Mouse (Mus musculus) lung, postnatal 10 days (tissue): ENCODE measurements at regions not wholly inside any gene's neighbourhood (a gene's known extent, or its start where the extent isn't known, plus 50 kb on each side); places are given as distances from the start of the nearest gene placed in this dataset.
"Not testable (repeated sequence)": the region's sequence is repeated elsewhere in the genome, so short reads cannot be mapped to it uniquely, and the experiment has no call there.

Experiments used
- DNase-seq: peaks from one replicate; pipeline ENCODE4 v3.0.0; 2021

DNA sequence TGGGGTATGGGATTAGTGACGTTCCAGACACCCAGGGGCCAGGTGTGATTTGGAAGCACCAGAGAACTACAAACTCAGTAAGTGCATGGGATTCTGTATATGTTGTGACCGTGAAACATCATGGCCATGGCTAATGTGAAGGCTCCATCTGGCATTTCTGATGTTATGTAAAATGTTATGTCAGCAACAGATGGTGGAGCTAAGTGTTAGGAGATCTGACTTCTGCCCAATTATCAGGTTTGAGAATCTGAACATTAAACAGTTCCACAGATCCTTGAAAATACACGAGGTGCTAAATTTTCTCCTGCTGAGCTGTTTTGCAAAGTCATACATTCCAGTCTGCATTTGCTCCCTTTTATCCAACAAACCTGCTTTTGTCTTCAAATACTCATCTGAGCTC lies 223.6 kb upstream of the Egfl6 start:
- DNase-seq: no peak

DNA sequence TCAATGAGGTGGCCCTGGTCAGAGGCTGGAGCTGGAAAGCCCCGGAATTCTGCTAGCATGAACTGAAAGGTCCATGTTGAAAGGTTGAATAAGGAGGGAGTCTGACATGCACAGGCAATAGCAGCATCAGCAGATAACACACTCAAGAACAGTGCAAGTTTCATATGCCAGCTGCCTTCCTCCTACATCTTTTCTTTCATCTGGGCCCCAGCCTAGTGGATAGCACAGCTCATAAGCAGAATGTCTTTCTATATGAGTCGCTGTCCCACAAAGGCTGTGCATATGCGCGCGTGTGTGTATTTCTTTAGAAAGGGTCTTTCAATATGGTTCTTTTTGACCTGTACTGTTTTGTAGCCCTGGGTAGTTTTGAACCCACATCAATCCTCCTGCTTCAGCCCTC lies 222.7 kb upstream of the Egfl6 start:
- DNase-seq: no peak

DNA sequence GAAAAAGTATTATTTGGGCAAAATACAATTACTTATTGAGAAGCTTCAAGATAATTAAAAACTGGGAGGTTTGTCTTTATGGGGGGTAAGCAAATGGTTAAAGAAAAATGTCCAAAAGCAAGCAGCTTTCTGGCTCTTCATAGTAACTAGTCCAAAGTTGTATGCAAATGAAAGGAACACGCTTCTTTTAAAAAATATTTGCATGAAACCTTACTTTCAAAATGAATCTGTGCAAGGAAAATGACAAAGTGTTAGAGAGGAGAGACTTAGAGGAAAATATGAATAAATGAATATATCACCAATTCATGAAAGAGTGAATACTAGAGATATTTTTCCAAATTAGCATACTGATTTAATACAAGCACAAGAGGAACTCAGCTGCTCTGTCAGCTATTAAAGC lies 220.4 kb upstream of the Egfl6 start:
- DNase-seq: no peak

DNA sequence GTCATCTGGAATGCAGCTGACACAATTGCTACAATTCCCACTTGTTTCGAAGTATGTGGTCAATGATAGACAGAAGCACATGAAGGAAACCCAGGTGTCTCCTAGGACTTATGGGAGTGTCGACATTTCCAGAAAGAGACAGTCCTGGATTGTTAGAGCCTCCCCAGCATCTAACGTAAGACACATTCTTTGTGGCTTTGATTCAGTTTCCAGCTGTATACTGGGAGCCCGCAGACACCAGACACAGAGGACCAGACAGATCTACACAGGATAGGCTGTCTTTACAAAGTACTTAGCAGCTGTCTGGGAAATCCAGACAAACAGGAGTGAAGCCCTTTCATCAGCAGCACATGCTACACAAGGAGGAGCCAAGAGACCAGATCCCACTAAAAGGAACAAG lies 220.0 kb upstream of the Egfl6 start:
- DNase-seq: no peak

DNA sequence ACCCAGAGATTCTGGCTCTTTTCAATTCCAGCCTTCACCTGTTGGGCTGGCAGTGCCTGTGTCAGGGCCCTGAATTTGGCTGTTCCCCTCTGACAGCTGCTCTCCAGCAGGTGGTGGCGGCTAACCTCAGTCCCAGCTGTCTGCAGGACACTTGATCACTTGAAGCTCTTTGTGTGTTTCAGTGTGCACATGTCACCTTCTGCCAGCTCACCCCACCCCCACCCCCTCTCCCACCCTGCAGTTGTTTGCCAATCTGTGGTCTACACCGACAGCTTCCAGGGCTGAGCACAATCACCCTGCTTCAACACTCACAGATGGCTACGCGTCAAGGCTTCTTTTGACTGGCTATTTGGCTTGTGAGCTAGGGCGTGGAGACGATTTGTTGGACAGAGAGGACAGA lies 217.7 kb upstream of the Egfl6 start:
- DNase-seq: no peak

DNA sequence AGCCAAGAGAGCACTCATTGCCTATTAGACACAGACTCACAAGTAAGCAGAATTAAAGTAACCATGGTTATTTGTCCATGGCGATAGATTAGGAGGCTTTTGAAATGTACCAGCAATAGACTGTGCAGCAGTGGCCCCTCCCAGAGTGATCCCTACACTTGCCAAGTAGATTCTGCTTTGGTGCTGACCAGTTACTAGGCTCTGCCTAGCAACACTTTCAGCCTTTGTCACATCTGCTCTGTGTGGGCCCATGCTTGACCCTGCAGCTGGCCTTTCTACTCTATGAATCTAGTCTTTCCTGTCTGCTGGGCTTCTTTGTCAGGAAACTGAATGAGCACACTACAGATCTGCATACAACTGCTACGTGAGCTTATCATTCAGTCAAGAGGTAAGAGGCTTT lies 215.5 kb upstream of the Egfl6 start:
- DNase-seq: no peak

DNA sequence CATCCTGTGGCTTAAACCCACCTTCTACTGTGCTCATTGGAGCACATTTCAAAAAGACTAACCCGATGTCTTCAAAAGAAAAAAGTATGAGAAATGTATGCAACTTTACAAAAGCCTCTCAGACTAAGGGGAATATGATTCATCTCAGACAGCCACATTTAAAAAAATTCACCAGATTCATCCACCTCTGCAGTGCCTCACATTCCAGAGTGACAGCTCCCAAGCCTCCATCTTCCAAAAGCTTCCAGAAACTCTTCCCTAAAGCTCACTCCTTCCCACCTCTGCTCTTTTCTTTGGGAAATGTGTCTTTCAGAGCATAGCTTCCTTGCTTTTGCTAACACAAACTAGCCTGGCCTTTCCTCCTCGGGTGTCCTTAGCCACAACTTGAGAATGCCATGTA lies 210.1 kb upstream of the Egfl6 start:
- no peak for DNase-seq

DNA sequence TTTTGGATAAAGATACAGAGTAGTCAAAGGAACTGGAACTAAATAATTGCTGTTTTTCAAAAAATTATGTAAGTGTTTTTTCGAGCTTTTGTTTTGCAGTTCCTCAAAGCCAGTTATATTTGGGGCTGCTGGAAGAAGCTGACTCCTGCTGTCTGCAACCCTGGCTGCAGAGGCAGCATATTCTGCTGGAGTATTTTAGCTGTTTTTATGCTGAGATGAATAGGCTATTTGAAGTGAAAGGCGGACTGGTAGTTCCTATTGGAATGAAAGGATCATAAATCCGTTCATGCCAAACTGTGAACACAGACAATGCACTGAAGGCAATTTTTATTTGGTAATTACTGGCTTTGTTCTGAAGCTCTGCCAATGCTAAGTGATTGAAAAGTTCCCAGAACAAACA lies 203.5 kb upstream of the Egfl6 start:
- DNase-seq: no peak

DNA sequence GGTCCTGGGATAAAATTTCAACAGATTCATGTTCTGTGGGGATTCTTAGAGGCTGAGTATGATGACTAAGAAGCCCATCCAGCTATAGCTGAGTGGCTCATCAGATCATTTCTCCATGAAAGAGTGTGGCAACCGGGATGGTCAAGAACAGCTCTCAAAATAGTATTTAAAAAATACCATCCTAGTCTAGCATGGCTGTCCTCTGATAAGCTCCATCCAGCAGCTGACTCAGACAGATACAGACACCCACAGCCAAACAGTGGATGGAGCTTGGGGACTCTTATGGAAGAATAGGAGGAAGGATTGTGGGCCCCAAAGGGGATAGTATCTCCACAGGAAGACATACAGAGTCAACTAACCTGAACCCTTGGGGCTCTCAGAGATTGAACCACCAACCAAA lies 201.6 kb upstream of the Egfl6 start:
- DNase-seq: not testable (repeated sequence)

DNA sequence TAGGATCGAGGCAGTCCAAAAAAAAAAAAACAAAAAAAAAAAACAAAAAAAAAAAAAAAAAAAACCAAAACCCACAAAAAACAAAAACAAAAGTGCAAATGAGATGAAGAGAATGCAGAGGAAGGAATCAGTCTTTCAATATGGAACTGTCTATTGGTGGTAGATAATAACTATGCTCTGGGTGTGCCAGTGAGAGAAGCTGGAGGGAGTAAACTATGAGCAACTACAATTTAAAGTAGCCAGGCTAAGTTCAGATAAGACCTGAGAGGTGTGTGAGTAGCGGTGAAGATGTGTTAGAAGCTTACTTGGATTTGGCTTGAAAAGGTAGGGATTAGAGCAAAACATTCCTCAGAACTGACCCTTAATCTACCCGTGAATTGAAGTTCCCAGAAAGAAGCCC lies 200.1 kb upstream of the Egfl6 start:
- no peak for DNase-seq

DNA sequence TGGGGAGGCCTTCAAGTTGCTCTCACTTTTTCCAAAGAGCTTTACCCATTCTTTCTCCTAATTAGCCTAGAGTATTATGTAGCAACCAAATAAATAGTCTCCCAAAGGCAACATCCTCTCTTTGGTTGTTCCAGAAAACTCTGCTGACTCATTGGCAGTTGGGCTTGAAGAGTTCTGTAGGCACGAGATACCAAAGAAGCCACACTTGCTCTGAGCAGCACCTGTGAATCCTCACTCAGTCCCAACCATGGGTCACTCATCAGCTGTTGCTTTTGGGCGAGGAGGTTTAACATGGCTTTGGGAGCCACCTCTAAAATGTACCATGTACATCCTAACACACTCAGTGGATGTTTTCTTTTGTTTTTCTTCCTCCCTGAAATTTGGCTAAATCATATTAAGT lies 197.9 kb upstream of the Egfl6 start:
- no peak for DNase-seq

DNA sequence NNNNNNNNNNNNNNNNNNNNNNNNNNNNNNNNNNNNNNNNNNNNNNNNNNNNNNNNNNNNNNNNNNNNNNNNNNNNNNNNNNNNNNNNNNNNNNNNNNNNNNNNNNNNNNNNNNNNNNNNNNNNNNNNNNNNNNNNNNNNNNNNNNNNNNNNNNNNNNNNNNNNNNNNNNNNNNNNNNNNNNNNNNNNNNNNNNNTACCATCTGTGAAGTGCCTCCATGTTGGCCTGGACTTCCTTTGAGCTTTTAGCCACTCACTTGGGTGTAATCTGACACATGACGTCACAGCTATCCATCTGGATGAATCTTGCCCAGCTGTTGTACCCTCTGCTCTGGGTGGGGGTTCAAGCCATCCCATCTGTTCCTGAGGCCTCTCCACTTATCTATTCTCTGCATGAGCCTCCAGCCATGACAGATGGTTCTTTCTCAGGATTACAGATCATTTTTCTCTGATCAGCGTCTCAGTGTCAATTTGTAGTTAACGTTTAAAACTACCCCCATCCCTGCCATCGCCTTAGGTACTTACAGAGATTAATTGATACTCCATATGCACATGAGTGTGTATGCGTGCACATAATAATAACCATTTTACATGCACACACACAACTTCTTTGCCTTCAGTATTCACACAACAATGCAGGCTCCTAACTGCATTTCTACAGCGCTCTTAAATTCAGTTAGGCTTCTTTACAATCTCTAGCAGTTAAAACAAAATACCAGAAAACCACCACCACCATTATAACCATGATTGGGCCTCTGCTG lies 194.0 kb upstream of the Egfl6 start:
- DNase-seq: no peak

DNA sequence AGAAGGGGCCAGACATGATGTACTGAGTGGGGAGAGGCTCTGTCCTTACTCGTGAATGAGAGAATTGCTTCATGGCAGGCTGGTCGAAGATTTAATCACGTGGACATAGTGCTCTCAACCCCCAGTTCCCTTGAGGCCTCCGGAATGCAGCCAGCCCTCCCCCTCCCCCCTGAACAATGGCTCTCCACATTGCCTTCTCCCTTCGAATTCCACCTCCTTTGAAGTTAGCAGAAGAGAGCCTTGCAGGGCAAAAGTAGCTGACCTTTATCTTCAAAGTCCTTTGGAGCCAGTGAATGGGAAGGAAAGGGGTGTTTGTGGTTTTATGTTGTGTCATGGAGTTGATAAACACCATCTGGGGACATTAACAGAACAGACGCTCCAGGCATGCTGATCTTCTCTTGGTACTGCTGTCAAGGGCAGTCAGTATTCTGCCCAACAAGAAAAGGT lies 187.9 kb upstream of the Egfl6 start:
- peak; percentile 22 for DNase-seq

DNA sequence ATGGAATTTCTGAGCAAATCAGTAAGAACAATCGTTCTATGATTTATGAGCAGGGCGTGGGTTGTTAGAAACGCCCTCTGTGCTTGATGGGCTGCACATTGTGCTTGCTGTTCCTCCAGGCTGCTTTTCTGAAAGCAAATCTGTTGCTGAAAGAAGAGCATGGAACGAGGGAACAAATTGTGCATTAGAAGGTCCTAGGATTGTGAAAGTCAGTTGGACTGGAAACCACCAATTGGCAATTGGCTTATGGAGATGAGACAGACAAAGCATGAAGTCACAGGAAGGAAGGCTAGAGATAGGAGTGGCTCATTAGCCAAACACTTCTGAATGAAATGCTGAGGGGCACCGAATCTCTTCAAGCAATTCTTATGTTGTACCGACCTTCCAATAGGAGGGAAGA lies 181.5 kb upstream of the Egfl6 start:
- no peak for DNase-seq

DNA sequence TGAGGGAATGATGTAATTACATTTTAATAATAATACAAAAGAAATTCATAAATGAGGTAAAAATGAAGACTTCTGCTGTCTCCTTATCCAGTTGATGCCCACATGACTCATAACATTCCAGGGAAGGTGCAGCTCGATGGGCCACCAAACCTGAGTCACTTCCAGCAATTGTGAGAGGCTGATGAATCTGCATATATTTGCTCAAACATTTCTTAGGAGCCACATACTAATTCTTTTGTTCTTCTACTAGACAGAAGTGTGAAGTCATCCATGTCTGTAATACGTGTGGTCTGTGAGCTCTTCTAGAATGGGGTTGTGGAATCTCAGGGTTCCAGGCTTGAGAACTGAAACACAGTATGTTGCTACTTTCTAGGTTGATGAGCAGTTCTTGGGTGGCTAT lies 180.1 kb upstream of the Egfl6 start:
- DNase-seq: no peak

DNA sequence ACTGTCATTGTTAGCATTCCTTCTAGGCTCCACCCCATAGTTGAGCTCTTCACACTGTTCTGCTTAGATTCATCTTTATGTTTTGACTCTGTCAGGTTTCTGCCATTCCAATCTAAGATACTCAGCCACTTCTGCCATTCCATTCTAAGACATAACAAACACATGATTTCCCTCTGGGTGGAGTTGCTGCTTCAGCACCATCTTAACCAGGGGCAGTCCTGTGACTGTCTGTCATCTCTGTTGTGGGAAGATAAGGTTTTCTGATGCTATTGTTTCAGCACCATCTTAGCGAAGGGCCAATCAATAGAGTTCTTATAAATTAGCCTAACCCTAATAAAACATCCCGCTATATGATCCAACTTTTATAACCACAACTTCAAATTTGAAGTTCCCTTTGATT lies 176.6 kb upstream of the Egfl6 start:
- DNase-seq: no peak

DNA sequence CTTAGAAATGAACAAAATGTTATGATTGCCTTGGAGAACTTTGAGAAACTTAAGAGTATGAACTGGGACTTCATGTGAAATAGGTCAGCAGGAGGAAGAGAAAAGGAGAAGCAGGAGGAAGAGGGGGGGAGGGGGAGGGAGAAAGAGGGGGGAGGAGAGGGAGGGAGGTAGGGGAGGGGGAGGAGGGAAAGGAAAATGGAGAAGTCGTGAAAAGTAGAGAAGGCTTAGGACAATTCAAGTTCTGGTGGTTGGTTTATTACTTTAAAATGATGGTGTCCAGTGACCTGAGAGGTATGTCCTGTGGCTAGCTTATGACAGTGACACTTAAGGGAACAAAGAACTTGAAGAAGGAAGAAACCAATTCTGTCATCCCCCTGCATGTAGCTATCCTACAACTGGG lies 171.6 kb upstream of the Egfl6 start:
- no peak for DNase-seq

DNA sequence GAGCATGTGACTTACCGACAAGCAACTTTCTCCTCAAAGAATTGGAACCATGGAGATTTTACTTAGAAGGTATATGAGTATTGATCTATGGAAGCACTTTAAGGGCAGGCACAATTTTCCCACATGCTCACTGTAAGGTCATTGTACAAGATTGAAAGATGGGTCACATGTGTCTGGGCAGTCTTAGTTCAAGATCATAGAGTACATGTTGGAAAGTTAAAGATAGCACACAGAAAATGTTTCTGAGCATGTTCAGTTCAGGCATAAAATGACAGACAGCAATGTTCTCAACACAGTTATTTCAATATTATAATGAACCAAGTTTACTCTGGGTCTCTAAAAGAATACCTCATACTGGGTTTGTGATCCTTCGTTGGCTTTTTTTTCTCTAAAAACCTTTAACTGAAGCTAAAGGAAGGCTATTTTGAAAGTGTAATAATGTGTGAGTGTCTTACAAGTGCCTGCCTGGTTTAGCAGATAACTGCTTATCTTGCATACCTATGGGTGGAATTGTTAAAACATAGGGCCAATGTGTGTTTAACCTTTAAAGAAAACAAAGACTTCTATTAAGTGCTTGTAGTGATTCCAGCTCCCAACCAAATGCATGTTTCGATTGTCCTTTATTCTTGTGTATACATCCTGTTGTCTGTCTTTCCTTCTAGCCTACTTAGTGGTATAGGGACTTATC lies 169.6 kb upstream of the Egfl6 start:
- DNase-seq: no peak

DNA sequence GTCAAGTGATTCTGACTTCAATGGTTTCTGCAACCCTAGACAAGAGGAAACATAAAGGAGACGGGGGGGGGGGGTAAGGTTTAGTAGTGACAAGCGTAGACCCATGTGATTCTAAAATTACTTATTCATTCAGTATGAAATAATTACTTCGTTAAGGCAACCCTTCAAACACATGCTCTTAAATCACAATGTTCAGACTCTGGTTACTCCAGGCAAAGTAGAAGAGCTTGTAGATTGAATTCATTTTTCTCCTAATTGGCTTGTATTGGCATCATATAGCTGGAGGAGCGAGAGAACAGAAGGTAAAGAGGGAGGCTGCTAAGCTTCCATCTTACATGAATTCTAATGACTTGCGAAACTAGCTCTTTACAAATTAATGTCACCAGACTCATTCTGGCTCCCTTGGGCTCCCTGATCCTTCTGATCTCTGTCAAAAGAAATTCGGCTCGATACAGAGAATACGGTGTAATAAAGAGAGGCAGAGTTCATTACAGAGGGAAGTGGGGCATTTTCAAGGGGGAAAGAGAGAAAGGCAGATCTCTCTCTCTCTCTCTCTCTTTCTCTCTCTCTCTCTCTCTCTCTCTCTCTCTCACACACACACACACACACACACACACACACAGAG lies 163.6 kb upstream of the Egfl6 start:
- DNase-seq: no peak

DNA sequence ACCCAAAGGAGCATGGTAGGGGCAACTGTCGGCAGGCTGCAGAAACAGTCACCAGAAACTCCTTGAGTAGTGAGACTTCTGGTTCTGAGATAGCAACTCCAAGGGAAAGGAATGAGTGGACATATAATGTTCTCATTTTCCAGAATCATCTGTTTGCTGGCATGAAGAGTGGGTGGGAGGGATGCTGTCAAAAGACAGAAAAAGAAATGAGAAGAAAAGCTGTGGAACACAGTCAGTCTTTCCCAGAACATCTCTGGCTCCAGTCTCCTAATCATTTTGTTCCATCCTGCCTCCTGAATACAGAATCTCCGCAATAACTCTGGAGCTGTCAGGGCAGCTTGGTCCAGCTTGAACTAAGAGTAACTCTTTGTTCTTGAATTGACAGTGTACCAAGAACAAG lies 145.8 kb upstream of the Egfl6 start:
- no peak for DNase-seq

DNA sequence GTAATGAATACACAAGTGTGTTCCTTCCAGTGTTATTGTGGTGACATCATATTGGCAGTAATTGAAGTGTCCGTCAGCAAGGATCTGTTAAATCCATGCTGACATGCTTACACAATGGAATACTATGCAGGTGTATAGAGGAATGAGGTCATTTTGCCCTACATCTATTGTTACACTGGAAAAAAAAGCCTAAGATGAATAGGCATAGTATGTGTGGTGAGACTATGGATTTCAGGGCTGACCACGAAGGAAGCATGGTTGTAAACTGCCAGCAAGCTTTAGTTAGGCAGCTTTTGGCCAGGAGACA lies 143.1 kb upstream of the Egfl6 start:
- no peak for DNase-seq

DNA sequence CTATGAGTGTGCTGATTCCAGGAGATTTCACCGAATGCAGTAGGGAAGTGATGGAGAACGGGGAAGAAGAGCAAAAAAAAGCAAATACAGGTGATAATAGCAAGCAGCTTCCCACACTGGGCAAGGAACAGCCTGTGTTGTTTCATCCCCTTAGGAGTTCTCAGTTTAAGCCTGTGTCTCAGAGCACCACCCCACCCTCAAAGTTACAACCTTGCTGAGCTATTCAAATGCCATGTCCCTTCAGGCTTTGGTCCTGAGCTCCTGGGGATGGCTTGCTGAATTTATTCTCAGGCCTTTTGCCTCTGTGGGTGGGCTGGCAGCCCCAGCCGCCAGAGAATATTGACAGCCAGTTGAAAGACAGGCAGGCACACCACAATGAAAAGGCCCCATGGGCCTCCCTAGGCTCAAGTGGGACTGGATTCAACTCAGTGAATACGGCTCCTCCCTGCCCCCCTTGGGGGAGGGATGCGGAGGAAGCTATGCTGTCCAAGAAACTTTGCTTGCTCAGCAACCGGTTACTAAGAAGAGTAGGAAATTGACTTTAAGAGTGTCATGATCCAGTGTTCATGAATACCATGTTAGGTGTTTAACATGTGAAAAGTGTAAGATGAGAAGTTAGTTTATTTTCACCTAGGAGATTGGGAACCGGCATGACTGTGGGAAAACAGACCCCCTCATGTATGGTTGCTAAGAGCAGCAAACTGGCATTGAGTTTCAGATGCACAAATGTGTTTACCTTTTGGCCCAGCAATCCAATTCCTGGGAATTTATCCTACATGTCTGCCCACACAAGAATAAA lies 142.5 kb upstream of the Egfl6 start:
- DNase-seq: peak; percentile 2

DNA sequence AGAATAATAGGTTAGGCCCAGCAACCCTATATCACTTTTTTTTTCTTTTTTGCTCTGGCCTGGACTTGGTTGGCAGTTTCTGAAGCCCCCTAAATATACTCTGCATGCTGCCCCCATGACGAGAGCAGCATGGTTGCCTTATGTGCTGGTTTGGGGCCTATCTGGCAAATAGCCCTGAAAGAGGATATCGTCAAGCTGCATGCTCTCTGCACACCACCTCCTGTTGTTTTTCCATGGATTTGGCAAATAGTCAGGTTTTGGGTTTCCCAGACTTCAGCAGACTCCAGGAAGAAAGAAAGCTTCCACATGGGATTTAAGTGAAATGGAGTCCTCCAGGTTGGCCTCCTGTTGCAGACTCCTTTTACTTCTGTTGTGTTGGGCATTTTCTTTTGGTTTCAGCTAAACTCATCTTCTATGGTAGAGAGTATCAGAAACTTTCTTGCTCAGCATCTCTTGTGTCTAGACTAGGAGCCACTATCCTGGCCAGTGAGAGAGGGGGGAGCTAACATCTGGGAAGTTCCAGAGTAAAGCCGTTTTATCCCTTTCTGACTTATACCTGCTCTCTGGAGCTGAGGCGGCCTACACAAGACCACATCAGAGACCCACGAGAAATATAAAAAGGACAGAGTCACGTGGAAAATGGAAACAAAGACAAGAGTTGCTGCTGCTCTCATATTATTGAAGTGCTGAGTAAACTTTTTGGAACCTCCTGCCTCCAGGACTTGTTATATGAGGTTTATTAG lies 140.4 kb upstream of the Egfl6 start:
- no peak for DNase-seq
